Mouse (Mus musculus) midbrain, embryonic 11.5 days (tissue): ENCODE data around the gene Hesx1. TPM values are rescaled to one million over a fixed set of nuclear protein-coding genes. Genes with fewer than 3 reads are reported as not detected.

Experiments
- ATAC-seq: fragments of 200-750 bp; cut with Nextera tagmentation; 2 replicates; pipeline ENCODE4 v1.8.0; 2017; ENCODE audit warnings: moderate TSS enrichment, moderate library complexity; ENCODE audit not compliant: low FRiP score
- DNase-seq: peaks from one replicate; pipeline ENCODE4 v3.0.0; 2015; ENCODE audit warnings: low spot score; ENCODE audit errors: missing footprints
- H3K27ac ChIP-seq: fragments of 300-500 bp; sonication (generic); 2 replicates; pipeline ENCODE4 v1.5.1; 2014; ENCODE audit warnings: low read depth, low read length
- H3K27me3 ChIP-seq: fragments of 300-500 bp; sonication (generic); 2 replicates; pipeline ENCODE4 v1.6.1; 2014; ENCODE audit warnings: mild to moderate bottlenecking, low read length, moderate library complexity, mixed read lengths; ENCODE audit not compliant: control insufficient read depth, insufficient read depth
- H3K36me3 ChIP-seq: fragments of 300-500 bp; sonication (generic); 2 replicates; pipeline ENCODE4 v1.6.1; 2014; ENCODE audit warnings: mild to moderate bottlenecking, low read length, moderate library complexity, mixed read lengths; ENCODE audit not compliant: control insufficient read depth, insufficient read depth
- H3K4me1 ChIP-seq: fragments of 300-500 bp; sonication (generic); 2 replicates; pipeline ENCODE4 v1.6.1; 2014; ENCODE audit warnings: low read length; ENCODE audit not compliant: control insufficient read depth, insufficient read depth
- H3K4me2 ChIP-seq: fragments of 300-500 bp; sonication (generic); 2 replicates; pipeline ENCODE4 v1.6.1; 2014; ENCODE audit warnings: mild to moderate bottlenecking, moderate library complexity
- H3K4me3 ChIP-seq: fragments of 300-500 bp; sonication (generic); 2 replicates; pipeline ENCODE4 v1.5.1; 2014; ENCODE audit warnings: low read depth, low read length
- H3K9ac ChIP-seq: fragments of 300-500 bp; sonication (generic); 2 replicates; pipeline ENCODE4 v1.6.1; 2014; ENCODE audit warnings: low read length
- H3K9me3 ChIP-seq: fragments of 300-500 bp; sonication (generic); 2 replicates; pipeline ENCODE4 v1.6.1; 2016; ENCODE audit warnings: low read length; ENCODE audit not compliant: control insufficient read depth
- WGBS: fragments of 180-500 bp; shearing (Covaris S2); extraction: QIAGEN DNeasy Blood & Tissue Kit; methylation state at CpG from one replicate; pipeline ENCODE4 v1.1.7; 2014; 5-methylcytosine and 5-hydroxymethylcytosine counted together
- polyA plus RNA-seq: library from polyadenylated mRNA; unstranded; fragments of >200 nt; fragmentation: Nextera tagmentation; extraction: Ambion mirVana; gene quantifications from 2 replicates; pipeline ENCODE4 v1.2.1, GENCODE M21; 2014

Hesx1 gene
- polyA plus RNA-seq, 1 experiment from 2014 or later = not detected

GRCm38 (mm10) chr14:26976212-26976611 lies 18.0 kb upstream of the Hesx1 start:
- Histone ChIP-seq H3K9ac (no peak overlapping the region), H3K4me3 (no peak overlapping the region), H3K4me1 (peaks cover 3% of the 10 kb centered on the region; the same call in 1 of the 2 replicates), H3K27me3 (no peaks in the 10 kb centered on the region), H3K27ac (no peak overlapping the region), H3K4me2 (no peak overlapping the region), H3K36me3 (no peaks in the 10 kb centered on the region), H3K9me3 (no peaks in the 10 kb centered on the region; the same call in 1 of the 2 replicates)
- 55% methylated on average over 7 of the region's 7 CpGs for WGBS
- no peak for DNase-seq
- ATAC-seq = no peak

- H3K4me1 ChIP-seq = peaks cover 3% of the 10 kb centered on the region; the same call in 1 of the 2 replicates
- H3K36me3 ChIP-seq = no peaks in the 10 kb centered on the region
- DNase-seq (no peak), ATAC-seq (no peak)
- no peaks in the 10 kb centered on the region; the same call in 1 of the 2 replicates for H3K9me3 ChIP-seq
- H3K9ac ChIP-seq = no peak overlapping the region
- H3K4me2 ChIP-seq = no peak overlapping the region
- H3K4me3 ChIP-seq = no peak overlapping the region
- H3K27me3 ChIP-seq = no peaks in the 10 kb centered on the region
- H3K27ac ChIP-seq = no peak overlapping the region
- WGBS = 41% methylated on average over 2 of the region's 2 CpGs
These were observed 16.7 kb upstream of the Hesx1 start for GRCm38 (mm10) chr14:26977500-26977899.

- 82% methylated on average over 3 of the region's 3 CpGs for WGBS
- H3K4me2 ChIP-seq = no peak overlapping the region
- H3K36me3 ChIP-seq = no peaks in the 10 kb centered on the region
- no peak overlapping the region for H3K27ac ChIP-seq
- H3K9me3 ChIP-seq = no peaks in the 10 kb centered on the region; the same call in 1 of the 2 replicates
- no peak overlapping the region for H3K9ac ChIP-seq
- H3K4me1 ChIP-seq = peaks cover 3% of the 10 kb centered on the region; the same call in 1 of the 2 replicates
- no peaks in the 10 kb centered on the region for H3K27me3 ChIP-seq
- ATAC-seq (no peak), DNase-seq (no peak)
- no peak overlapping the region for H3K4me3 ChIP-seq
These were observed 14.4 kb upstream of the Hesx1 start for GRCm38 (mm10) chr14:26979808-26980207.

DNA sequence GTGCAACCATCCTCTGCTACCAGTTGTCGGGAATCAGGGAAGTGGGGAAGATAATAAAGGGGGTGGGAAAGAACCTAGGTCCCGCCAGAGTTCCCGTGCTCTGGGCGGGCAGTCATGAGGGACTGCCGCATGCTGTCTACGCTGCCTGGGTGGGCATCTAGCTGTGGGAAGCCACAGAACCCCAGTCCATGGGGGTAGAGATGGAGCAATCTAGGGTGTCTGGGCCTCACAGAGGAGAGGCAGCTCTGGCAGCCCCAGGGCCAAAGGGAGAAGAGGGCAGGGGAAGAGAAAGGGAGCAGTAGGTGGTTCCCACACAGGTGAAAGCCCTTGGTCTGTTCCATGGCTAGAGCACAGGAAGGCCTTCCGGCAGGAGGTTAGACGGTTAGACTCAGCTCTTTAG lies 13.2 kb upstream of the Hesx1 start:
- H3K4me2 ChIP-seq = no peak overlapping the region
- H3K27me3 ChIP-seq = no peaks in the 10 kb centered on the region
- peaks cover 3% of the 10 kb centered on the region; the same call in 1 of the 2 replicates for H3K4me1 ChIP-seq
- DNase-seq (no peak), ATAC-seq (no peak)
- H3K36me3 ChIP-seq = no peaks in the 10 kb centered on the region
- no peaks in the 10 kb centered on the region; the same call in 1 of the 2 replicates for H3K9me3 ChIP-seq
- H3K27ac ChIP-seq = no peak overlapping the region
- H3K9ac ChIP-seq = no peak overlapping the region
- WGBS = 91% methylated on average over 8 of the region's 8 CpGs
- no peak overlapping the region for H3K4me3 ChIP-seq

DNA sequence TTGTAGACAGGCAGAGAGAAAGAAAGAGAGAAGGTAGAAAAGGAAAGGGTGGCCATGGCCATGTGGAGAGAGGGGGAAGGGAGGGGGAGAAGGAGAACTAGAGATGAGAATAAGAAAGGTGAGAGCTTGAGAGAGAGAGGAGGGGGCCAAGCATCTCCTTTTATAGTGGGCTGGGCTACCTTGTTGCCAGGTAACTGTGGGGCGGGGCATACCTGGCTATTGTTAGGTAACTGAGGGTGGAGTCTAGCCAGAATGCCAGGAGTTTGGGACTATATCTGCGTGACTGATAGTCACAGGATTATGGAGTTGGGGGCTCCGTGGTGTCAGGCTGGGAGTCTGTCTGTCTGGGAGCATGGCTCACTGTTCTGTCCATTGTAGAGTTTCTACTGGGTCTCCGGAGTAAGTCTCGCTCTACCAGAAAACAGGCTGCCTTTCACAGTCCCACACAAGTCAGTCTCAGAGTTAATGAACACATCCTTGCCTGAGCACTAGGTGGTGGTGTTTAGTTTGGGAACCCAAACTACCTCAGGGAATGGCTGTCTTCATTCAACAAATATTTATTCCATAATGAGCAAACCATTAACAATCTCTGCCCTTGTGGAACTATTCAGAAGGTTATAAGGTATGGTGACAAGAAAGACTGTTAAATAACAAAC lies 12.6 kb upstream of the Hesx1 start:
- WGBS = 69% methylated on average over 5 of the region's 5 CpGs
- no peak for ATAC-seq
- Histone ChIP-seq H3K9ac (no peak overlapping the region), H3K4me3 (no peak overlapping the region), H3K9me3 (no peaks in the 10 kb centered on the region; the same call in 1 of the 2 replicates), H3K27ac (no peak overlapping the region), H3K36me3 (no peaks in the 10 kb centered on the region), H3K4me1 (peaks cover 3% of the 10 kb centered on the region; the same call in 1 of the 2 replicates), H3K4me2 (no peak overlapping the region), H3K27me3 (no peaks in the 10 kb centered on the region)
- DNase-seq = no peak

DNA sequence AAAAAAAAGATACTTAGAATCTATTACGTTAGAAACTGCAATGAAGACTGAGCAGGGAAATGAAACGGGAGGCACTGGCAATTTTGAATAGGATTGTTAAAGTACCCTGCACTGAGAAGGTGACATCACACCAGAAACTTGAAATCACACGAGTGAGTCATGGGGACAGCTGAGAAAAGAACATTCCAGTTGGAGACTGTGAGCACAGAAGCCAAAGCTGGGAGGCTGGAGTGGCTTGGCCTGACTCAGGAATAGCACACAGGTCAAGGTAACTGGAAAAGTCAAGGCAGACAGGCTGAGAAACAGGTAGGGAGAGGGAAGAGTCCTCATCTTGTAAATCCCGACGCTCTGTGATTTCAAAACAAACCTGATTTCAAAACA lies 12.1 kb upstream of the Hesx1 start:
- Histone ChIP-seq H3K36me3 (no peaks in the 10 kb centered on the region), H3K4me2 (no peak overlapping the region), H3K27ac (no peak overlapping the region), H3K4me3 (no peak overlapping the region), H3K4me1 (no peaks in the 10 kb centered on the region), H3K9me3 (no peaks in the 10 kb centered on the region; the same call in 1 of the 2 replicates), H3K9ac (no peak overlapping the region), H3K27me3 (no peaks in the 10 kb centered on the region)
- DNase-seq (no peak), ATAC-seq (no peak)
- WGBS = 79% methylated on average over 5 of the region's 5 CpGs

GRCm38 (mm10) chr14:26988694-26989093 lies 5.5 kb upstream of the Hesx1 start:
- Histone ChIP-seq H3K27ac (no peak overlapping the region), H3K36me3 (no peaks in the 10 kb centered on the region), H3K4me2 (no peak overlapping the region), H3K9ac (no peak overlapping the region), H3K27me3 (no peaks in the 10 kb centered on the region), H3K4me1 (no peaks in the 10 kb centered on the region), H3K9me3 (no peaks in the 10 kb centered on the region), H3K4me3 (no peak overlapping the region)
- 87% methylated on average over 2 of the region's 2 CpGs for WGBS
- DNase-seq (no peak), ATAC-seq (no peak)

- Histone ChIP-seq H3K27me3 (no peaks in the 10 kb centered on the region), H3K36me3 (no peaks in the 10 kb centered on the region), H3K27ac (no peak overlapping the region), H3K4me1 (no peaks in the 10 kb centered on the region; the same call in 1 of the 2 replicates), H3K9me3 (no peaks in the 10 kb centered on the region), H3K4me2 (no peak overlapping the region), H3K4me3 (no peak overlapping the region), H3K9ac (no peak overlapping the region)
- ATAC-seq (no peak), DNase-seq (peak; percentile 70)
- 65% methylated on average over 18 of the region's 18 CpGs for WGBS
These were observed 2.6 kb upstream of the Hesx1 start for GRCm38 (mm10) chr14:26991622-26992021.

- 70% methylated on average over 3 of the region's 3 CpGs for WGBS
These were observed 789 bp upstream of the Hesx1 start for GRCm38 (mm10) chr14:26993427-26993826.

More at GRCm38 (mm10) chr14:26993427-26993826, 789 bp upstream of the Hesx1 start:
- H3K27ac ChIP-seq = no peak overlapping the region
- H3K9ac ChIP-seq = no peak overlapping the region
- ATAC-seq = no peak
- H3K4me1 ChIP-seq = no peaks in the 10 kb centered on the region; the same call in 1 of the 2 replicates
- H3K4me3 ChIP-seq = no peak overlapping the region
- H3K4me2 ChIP-seq = no peak overlapping the region
- no peaks in the 10 kb centered on the region for H3K36me3 ChIP-seq
- DNase-seq = no peak
- no peaks in the 10 kb centered on the region for H3K27me3 ChIP-seq
- no peaks in the 10 kb centered on the region for H3K9me3 ChIP-seq
